Mouse (Mus musculus) megakaryocyte, adult 5-6 weeks (primary cell): ENCODE results near the gene Slc19a2. TPM values are rescaled to one million over a fixed set of nuclear protein-coding genes. Genes with fewer than 3 reads are reported as not detected.
"Not testable (repeated sequence)": the region's sequence is repeated elsewhere in the genome, so short reads cannot be mapped to it uniquely, and the experiment has no call there.

Experiments used
- ATAC-seq: 2 replicates; pipeline ENCODE4 v1.8.0; 2016; ENCODE audit warnings: mild to moderate bottlenecking, inconsistent platforms; ENCODE audit not compliant: poor library complexity, severe bottlenecking
- total RNA-seq, 2 experiments: library from RNA; stranded (forward) in 1 of 2; stranded (reverse) in 1 of 2; fragments of 153-499, 151-499 nt in 1 of 2; fragments of 221-1000, 200-1000 nt in 1 of 2; gene quantifications; 2 replicates each; pipeline versions ENCODE4 v1.2.3 to v1.2.4; 2015 to 2017

The Slc19a2 gene
- total RNA-seq (2015) (6.1 and 6.8 TPM in 2 replicates), total RNA-seq (2017) (3.0 and 4.5 TPM in 2 replicates)

GRCm38 (mm10) chr1:164248465-164249331 is at the start of gene Slc19a2:
Gene Slc19a2 (plus strand): TSS chr1:164249046.
- peak; percentile 90 for ATAC-seq

GRCm38 (mm10) chr1:164199551-164199950 is 49.3 kb upstream of the Slc19a2 start:
- no peak for ATAC-seq

- no peak for ATAC-seq
These were observed 40.4 kb upstream of the Slc19a2 start for GRCm38 (mm10) chr1:164208437-164208836.

GRCm38 (mm10) chr1:164210899-164211298 is 37.9 kb upstream of the Slc19a2 start:
- ATAC-seq = no peak

GRCm38 (mm10) chr1:164212686-164213085 is 36.2 kb upstream of the Slc19a2 start:
- ATAC-seq = no peak

GRCm38 (mm10) chr1:164214190-164214589 is 34.7 kb upstream of the Slc19a2 start:
- ATAC-seq = no peak

- no peak for ATAC-seq
These were observed 33.7 kb upstream of the Slc19a2 start for GRCm38 (mm10) chr1:164215097-164215496.

- ATAC-seq = no peak
These were observed 33.3 kb upstream of the Slc19a2 start for GRCm38 (mm10) chr1:164215540-164215939.

GRCm38 (mm10) chr1:164217791-164218685 is 30.8 kb upstream of the Slc19a2 start:
- ATAC-seq = peak; percentile 88

GRCm38 (mm10) chr1:164220261-164220660 is 28.6 kb upstream of the Slc19a2 start:
- no peak for ATAC-seq

GRCm38 (mm10) chr1:164223089-164223488 is 25.8 kb upstream of the Slc19a2 start:
- ATAC-seq = no peak

GRCm38 (mm10) chr1:164231937-164232570 is 16.8 kb upstream of the Slc19a2 start:
- ATAC-seq = not testable (repeated sequence)

GRCm38 (mm10) chr1:164233447-164233846 is 15.4 kb upstream of the Slc19a2 start:
- ATAC-seq = no peak

GRCm38 (mm10) chr1:164235078-164235477 is 13.8 kb upstream of the Slc19a2 start:
- ATAC-seq = no peak

- no peak for ATAC-seq
These were observed 12.8 kb upstream of the Slc19a2 start for GRCm38 (mm10) chr1:164236078-164236477.

- ATAC-seq = no peak
These were observed 7.4 kb upstream of the Slc19a2 start for GRCm38 (mm10) chr1:164241494-164241893.

- ATAC-seq = no peak
These were observed 6.0 kb upstream of the Slc19a2 start for GRCm38 (mm10) chr1:164242809-164243208.

GRCm38 (mm10) chr1:164247442-164247841 is 1.4 kb upstream of the Slc19a2 start:
- no peak for ATAC-seq

- ATAC-seq = peak; percentile 23
These were observed 875 bp upstream of the Slc19a2 start for GRCm38 (mm10) chr1:164247971-164248370.

- peak; percentile 4 for ATAC-seq
These were observed 476 bp downstream of the Slc19a2 start for GRCm38 (mm10) chr1:164249332-164249711.
